Mouse (Mus musculus): ENCODE measurements around the gene Kcnj4.

The Kcnj4 gene

GRCm38 (mm10) chr15:79504707-79505452 is at the start of gene Kcnj4:
TSS of gene Kcnj4 (minus strand) at chr15:79505241.
- no peak for TF ChIP-seq GATA4 (IDR thresholded peaks at IDR 0.05; ENCODE audit: insufficient replicate concordance, low read length)

- no peak for TF ChIP-seq GATA4 (IDR thresholded peaks at IDR 0.05; ENCODE audit: insufficient replicate concordance, low read length)
These were observed 47.5 kb upstream of the Kcnj4 start for GRCm38 (mm10) chr15:79552566-79552965.

GRCm38 (mm10) chr15:79548226-79548625 is 43.2 kb upstream of the Kcnj4 start:
- TF ChIP-seq GATA4 (IDR thresholded peaks at IDR 0.05; ENCODE audit: insufficient replicate concordance, low read length), result no peak

GRCm38 (mm10) chr15:79547289-79547820 is 42.3 kb upstream of the Kcnj4 start:
- no peak for TF ChIP-seq GATA4 (IDR thresholded peaks at IDR 0.05; ENCODE audit: insufficient replicate concordance, low read length)

GRCm38 (mm10) chr15:79546410-79547288 is 41.6 kb upstream of the Kcnj4 start, which contains the start of gene Ddx17:
TSS of gene Ddx17 (minus strand) at chr15:79546741.
- TF ChIP-seq GATA4 (IDR thresholded peaks at IDR 0.05; ENCODE audit: insufficient replicate concordance, low read length), result peak; percentile 44; the same call in 1 of the 2 replicates

GRCm38 (mm10) chr15:79545921-79546399 is 40.9 kb upstream of the Kcnj4 start:
- TF ChIP-seq GATA4 (IDR thresholded peaks at IDR 0.05; ENCODE audit: insufficient replicate concordance, low read length), result peak; percentile 24; the same call in 1 of the 2 replicates

- TF ChIP-seq GATA4 (IDR thresholded peaks at IDR 0.05; ENCODE audit: insufficient replicate concordance, low read length), result no peak
These were observed 40.5 kb upstream of the Kcnj4 start for GRCm38 (mm10) chr15:79545496-79545895.

- no peak for TF ChIP-seq GATA4 (IDR thresholded peaks at IDR 0.05; ENCODE audit: insufficient replicate concordance, low read length)
These were observed 38.9 kb upstream of the Kcnj4 start for GRCm38 (mm10) chr15:79543968-79544367.

GRCm38 (mm10) chr15:79533796-79534195 is 28.8 kb upstream of the Kcnj4 start:
- TF ChIP-seq GATA4 (IDR thresholded peaks at IDR 0.05; ENCODE audit: insufficient replicate concordance, low read length), result no peak

- TF ChIP-seq GATA4 (IDR thresholded peaks at IDR 0.05; ENCODE audit: insufficient replicate concordance, low read length), result no peak
These were observed 24.9 kb upstream of the Kcnj4 start for GRCm38 (mm10) chr15:79529935-79530334.

GRCm38 (mm10) chr15:79527991-79528639 is 23.1 kb upstream of the Kcnj4 start:
- TF ChIP-seq GATA4 (IDR thresholded peaks at IDR 0.05; ENCODE audit: insufficient replicate concordance, low read length), result no peak

- TF ChIP-seq GATA4 (IDR thresholded peaks at IDR 0.05; ENCODE audit: insufficient replicate concordance, low read length), result no peak
These were observed 22.2 kb upstream of the Kcnj4 start for GRCm38 (mm10) chr15:79527192-79527591.

GRCm38 (mm10) chr15:79525979-79526768 is 21.1 kb upstream of the Kcnj4 start:
- TF ChIP-seq GATA4 (IDR thresholded peaks at IDR 0.05; ENCODE audit: insufficient replicate concordance, low read length), result no peak

GRCm38 (mm10) chr15:79525564-79525963 is 20.5 kb upstream of the Kcnj4 start:
- TF ChIP-seq GATA4 (IDR thresholded peaks at IDR 0.05; ENCODE audit: insufficient replicate concordance, low read length), result no peak

All from liver, adult (tissue).